Mouse (Mus musculus) kidney, postnatal 14 days (tissue): ENCODE results near the gene Adh1.

Source experiments
- DNase-seq: peaks from one replicate; pipeline ENCODE4 v3.0.0; 2022; ENCODE audit warnings: mixed read lengths

Adh1 gene

GRCm38 (mm10) chr3:138260721-138261669, at the start of gene Adh1:
Gene Adh1, plus strand, starts transcription at chr3:138260991.
- no peak for DNase-seq

DNA sequence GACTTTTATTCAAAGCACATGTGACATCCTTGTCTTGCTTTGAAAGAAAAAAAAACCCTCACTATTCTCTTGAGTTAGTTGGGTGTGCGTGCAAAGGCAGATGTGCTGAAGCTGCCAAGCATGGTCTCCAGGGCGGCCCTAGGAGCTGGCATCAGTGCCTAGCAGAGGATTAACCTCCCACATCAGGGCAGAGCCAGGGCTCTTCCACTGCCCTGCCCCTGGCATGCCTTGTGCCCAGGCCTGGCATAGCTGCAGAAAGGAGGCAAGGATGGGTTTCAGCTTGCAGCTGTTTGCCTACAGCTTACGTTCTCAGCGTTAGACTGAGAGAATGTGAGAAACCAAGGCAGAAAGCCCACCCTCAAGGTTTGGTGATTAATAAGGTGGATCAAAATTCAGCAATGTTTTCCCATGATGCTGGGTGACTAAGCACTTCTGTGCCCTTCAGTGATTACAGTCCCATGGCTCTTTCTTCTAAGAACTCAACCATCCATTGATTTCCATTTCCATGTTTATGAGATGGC, 48.3 kb upstream of the Adh1 start:
- no peak for DNase-seq

DNA sequence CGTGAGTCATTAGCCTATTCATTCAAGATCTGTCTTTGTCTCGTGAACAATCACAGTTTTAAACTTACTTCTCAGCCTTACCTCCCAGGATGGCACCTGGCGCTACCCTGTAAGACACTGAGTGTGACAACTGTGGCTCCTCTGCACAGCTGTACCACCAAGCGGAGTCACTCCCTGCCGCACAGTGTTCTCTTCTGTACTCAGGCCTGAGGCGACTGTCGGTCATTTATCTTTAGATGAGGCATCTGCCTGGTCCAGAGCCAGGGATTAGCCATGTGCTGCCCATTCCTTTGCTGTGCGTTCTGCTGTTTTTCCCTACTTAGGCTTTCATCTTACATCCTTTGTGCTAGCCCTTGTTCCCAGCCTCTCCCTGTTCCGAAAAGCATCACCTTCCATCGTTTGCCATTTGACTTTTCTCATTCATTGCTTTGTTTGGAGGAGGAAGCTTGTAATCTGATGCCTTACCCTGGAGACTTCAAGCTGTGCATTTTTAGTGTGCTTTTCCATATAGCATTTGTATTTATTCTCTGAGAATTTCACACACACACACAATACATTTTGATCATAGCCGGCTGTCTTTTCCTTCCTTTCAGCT, 45.3 kb upstream of the Adh1 start:
- DNase-seq, result no peak

DNA sequence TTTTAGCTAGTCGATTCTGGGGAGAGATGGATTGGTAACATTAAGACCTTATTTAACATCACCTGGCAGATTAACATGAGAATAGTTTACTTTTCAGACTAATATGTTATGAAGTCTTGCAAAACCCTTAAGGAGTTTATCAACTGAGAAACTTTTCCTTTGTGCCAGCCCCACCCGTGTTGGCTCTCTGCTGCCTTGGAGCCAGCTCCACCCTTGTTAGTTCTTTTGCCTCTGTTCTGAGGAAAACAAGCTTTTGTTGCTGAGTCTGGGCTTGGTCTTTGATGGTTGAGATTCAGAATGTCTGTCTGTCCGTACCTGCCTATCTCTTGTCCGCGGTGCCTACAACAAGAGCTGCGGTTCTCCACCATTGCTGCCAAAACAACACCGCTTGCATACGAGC, 44.7 kb upstream of the Adh1 start:
- no peak for DNase-seq

DNA sequence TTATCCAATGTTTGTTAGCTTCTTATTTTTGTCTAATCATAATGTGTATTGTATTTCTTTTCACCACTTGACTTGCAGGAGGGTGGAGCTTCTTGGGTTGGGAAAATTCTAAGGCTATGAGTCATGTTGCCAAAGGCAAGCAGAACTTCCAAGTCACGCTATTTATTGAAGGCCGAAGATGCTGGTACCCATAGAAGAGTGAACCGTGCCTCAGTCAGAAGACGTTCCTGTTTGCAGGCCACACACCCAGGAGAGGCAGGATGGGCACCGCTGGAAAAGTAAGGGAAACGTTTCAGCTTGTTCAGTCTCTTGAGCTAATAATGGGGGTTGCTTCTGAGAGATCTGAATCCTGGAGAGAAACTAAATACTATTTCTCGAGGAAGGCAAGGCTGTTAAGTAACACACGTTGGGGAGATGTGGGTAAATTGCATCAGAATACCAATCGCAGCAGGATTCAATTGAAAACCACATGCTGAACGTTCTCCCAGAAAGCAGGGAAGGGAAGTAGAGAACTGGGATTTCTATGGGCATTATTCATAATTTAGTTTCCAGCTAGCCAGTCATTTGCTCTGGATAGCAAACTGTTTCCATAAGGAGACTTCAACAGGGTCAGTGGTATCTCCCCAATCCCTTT, 43.0 kb upstream of the Adh1 start, which contains the start of gene Adh7:
Gene Adh7 (plus strand): TSS at position 130 of the 634 bp plus-strand sequence.
- no peak for DNase-seq

DNA sequence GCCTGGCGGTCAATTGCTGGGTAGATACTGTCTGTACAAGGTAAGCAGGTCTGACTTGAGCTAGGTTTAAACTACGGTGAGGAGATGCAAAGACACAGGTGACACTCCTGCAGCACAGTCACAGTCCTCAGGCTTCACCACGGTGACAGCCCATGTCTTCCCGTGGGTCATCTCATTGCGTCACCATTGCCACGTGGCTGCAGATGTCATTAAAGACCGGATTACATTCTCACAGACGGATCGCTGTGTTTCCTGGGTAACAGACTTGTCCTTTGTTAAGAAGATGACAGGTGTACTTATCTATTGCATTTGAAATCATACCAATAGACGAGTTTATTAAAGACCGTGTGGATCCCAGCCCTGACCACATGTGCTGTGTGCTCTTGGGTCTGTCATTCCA, 39.7 kb upstream of the Adh1 start:
- DNase-seq, result no peak

GRCm38 (mm10) chr3:138222511-138222910, 38.3 kb upstream of the Adh1 start:
- no peak for DNase-seq

DNA sequence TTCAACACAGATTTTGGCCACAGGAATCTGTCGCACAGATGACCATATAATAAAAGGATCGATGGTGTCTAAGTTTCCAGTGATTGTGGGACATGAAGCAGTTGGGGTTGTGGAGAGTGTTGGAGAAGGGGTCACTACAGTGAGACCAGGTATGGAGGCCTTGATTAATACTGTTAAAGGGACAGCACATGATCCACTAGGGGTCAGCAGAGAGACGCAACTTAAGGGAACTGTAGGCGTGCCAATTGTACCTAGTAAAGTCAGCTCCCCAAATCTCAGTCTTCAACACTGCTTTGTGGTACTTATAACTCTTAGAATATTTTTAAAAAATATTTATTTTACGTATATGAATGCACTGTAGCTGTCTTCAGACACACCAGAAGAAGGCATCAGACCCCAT, 37.8 kb upstream of the Adh1 start:
- DNase-seq, result peak; percentile 85

GRCm38 (mm10) chr3:138224363-138224954, 36.3 kb upstream of the Adh1 start:
- no peak for DNase-seq

- no peak for DNase-seq
These were observed 35.5 kb upstream of the Adh1 start for GRCm38 (mm10) chr3:138225331-138225730.

GRCm38 (mm10) chr3:138225853-138226252, 34.9 kb upstream of the Adh1 start:
- DNase-seq, result peak; percentile 41

- no peak for DNase-seq
These were observed 34.3 kb upstream of the Adh1 start for GRCm38 (mm10) chr3:138226476-138226875.

GRCm38 (mm10) chr3:138227082-138227481, 33.7 kb upstream of the Adh1 start:
- DNase-seq, result no peak

DNA sequence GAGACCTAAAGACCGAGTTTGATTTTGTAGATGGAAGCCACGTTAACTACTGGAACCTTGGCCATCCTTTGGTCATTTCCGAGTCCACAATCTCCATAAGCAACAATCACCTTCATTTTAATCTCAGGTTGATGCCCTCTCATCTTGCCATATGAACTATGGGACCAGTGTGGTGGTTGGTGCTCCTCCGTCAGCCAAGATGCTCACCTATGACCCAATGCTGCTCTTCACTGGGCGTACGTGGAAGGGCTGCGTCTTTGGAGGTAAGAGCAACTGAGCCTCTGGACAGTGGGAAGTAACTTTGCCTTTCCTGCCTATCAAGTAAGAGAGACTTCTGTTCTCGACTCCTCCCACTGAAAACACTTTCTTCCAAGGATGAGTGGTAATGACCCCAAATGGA, 33.0 kb upstream of the Adh1 start:
- no peak for DNase-seq

DNA sequence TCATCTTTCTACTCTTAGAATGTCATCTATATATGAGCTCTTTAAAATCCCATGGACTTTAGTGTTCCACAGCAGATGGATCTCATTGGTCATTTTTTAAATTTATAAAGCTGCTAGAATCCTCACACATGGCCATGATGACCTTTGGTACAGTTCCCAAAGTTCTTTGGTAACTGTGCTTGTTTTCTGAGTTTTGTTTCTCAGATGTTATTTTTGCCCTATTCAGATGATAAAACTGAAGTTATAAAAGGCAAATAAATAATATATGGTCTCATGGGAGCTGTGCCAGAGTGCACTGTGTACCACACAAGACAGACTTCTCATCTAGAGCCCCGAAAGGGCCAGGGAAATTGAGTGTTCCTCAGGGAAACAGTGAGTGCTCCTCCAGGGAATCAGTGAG, 31.3 kb upstream of the Adh1 start:
- peak; percentile 29 for DNase-seq

DNA sequence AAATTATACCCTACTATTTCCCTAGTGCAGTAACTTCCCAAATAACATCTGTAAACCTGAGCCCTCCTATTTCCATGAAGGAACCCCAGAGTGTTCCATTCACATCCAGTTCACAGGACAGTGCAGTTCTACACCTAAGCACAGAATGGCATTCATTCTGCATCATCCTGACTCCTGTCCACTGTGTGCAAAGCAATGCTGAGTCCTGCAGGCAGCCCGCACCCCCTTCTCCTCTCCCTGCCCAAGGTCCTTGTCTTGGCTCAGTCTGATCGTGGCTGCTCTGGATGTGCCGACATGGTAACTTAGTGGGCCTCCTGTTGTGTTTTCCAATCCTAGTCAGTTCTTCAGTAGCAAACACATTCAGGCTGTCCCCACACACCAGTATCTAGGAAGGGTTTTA, 30.5 kb upstream of the Adh1 start:
- DNase-seq, result no peak

GRCm38 (mm10) chr3:138231531-138231930, 29.3 kb upstream of the Adh1 start:
- no peak for DNase-seq

DNA sequence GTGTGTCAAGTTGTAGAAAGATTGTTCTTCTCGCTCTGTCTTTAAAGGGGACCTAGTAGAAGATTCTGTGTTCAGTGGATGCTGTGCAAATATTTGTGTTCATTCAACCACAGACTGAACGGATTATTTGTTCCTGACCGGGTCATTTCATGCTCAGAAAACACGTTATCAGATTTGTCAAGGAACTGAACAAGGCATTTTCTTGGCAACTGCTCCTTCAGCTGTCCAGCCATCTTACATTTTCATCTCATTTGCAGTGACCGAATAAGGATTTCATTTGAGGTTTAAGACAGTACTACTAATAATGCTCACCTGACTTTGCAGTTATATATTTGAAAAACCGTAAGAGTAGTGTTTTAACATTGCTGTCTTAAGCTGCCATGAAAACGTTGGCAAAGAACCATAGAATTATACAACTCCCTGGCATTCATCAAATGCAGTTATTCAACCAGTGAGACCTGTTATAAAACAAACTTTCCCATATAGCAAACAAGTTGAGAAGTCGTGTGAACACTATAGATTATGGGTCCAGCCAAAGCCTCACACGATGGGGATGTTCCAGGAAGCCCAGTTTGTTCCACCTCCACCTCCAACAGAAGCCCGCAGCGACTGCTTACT, 24.1 kb upstream of the Adh1 start:
- no peak for DNase-seq

GRCm38 (mm10) chr3:138238046-138238445, 22.7 kb upstream of the Adh1 start:
- DNase-seq, result no peak

- no peak for DNase-seq
These were observed 21.3 kb upstream of the Adh1 start for GRCm38 (mm10) chr3:138239461-138239860.

GRCm38 (mm10) chr3:138240411-138240810, 20.4 kb upstream of the Adh1 start:
- DNase-seq, result peak; percentile 32

DNA sequence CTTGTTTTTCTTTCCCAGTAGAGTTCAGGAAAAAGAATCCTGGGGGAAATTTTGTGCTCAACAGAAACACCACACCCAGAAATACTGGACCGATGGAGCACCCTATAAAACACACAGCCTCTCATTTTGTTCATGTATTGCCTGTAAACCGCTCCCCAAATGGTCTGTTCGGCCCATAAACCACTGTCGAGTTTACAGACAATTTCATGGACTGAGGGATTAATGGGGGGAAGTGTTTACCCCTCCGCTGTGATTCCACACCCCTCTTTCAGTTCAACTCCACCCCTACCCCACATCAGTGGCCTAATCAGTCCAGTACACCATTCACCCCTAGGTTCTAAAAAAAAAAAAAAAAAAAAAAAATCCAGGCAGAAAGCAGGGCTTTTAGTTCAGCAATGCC, 19.8 kb upstream of the Adh1 start:
- peak; percentile 15 for DNase-seq

- peak; percentile 31 for DNase-seq
These were observed 19.4 kb upstream of the Adh1 start for GRCm38 (mm10) chr3:138241371-138241770.
